Mouse (Mus musculus): ENCODE data around the gene Serpinf1.

Gene Serpinf1

GRCm38 (mm10) chr11:75422013-75422792, at the start of gene Serpinf1:
Gene Serpinf1, minus strand, starts transcription at chr11:75422701.
- DNase-seq (ENCODE audit: extremely low read depth, insufficient read length, low spot score): no peak

DNA sequence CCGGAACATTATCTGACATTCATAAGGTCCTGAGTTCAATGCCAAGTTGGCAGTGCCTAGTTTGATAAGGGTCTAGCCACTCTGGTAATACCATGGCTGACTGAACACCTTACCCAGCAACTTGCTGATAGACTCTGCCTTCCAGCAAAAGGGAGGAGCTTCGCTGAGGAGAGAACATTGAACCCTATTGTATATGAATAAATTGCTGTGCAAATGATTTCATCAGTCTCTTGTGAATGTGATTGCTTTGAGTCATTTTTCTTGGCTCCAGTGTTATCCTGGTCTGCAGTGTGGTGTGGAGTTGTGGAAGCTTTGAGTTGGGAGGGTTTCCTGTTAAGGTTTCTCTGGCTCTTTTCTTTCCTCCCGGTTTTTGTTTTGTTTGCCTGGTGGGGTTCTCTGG, 48.2 kb upstream of the Serpinf1 start:
- DNase-seq (ENCODE audit: extremely low read depth, insufficient read length, low spot score): no peak

- DNase-seq (ENCODE audit: extremely low read depth, insufficient read length, low spot score): no peak
Observed at GRCm38 (mm10) chr11:75469261-75469660, 46.8 kb upstream of the Serpinf1 start.

- DNase-seq (ENCODE audit: extremely low read depth, insufficient read length, low spot score): no peak
Observed at GRCm38 (mm10) chr11:75468410-75468809, 45.9 kb upstream of the Serpinf1 start.

- DNase-seq (ENCODE audit: extremely low read depth, insufficient read length, low spot score): no peak
Observed at GRCm38 (mm10) chr11:75467512-75468215, 45.2 kb upstream of the Serpinf1 start.

- no peak for DNase-seq (ENCODE audit: extremely low read depth, insufficient read length, low spot score)
Observed at GRCm38 (mm10) chr11:75466731-75467505, 44.4 kb upstream of the Serpinf1 start.

GRCm38 (mm10) chr11:75465051-75465450, 42.5 kb upstream of the Serpinf1 start:
- DNase-seq (ENCODE audit: extremely low read depth, insufficient read length, low spot score): no peak

GRCm38 (mm10) chr11:75464417-75464816, 41.9 kb upstream of the Serpinf1 start:
- DNase-seq (ENCODE audit: extremely low read depth, insufficient read length, low spot score): no peak

GRCm38 (mm10) chr11:75463624-75464023, 41.1 kb upstream of the Serpinf1 start:
- no peak for DNase-seq (ENCODE audit: extremely low read depth, insufficient read length, low spot score)

- peak; percentile 95 for DNase-seq (ENCODE audit: extremely low read depth, insufficient read length, low spot score)
Observed at GRCm38 (mm10) chr11:75462865-75463336, 40.4 kb upstream of the Serpinf1 start.

- peak; percentile 93 for DNase-seq (ENCODE audit: extremely low read depth, insufficient read length, low spot score)
Observed at GRCm38 (mm10) chr11:75462253-75462783, 39.8 kb upstream of the Serpinf1 start.

DNA sequence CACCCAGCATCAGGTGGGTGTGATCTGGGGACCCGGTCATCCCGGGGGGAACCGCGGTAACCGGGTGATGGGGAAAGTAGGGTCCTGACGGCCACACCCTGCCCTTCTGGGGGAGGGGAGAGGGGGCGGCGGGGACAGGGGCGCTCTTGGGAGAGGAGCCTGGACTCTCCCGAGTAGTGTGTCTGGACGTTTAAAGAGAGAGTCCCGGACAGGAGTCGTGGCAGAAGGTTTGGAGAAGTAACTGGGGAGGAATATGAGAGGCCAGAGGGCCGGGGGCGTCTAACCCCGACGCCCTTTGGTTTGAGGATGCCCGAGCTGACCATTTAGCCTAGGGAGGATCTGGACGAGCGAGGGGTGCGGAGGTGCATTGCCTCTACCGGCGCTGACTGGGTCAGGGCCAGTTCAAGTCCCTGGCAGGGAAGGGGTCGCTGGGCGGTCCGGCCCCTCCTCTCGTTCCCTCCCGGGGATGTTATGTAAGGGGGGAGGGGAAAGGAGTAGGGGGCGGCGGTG, 39.3 kb upstream of the Serpinf1 start:
- DNase-seq (ENCODE audit: extremely low read depth, insufficient read length, low spot score): no peak

GRCm38 (mm10) chr11:75460844-75461742, 38.6 kb upstream of the Serpinf1 start, which contains the start of gene Tlcd2:
Gene Tlcd2, plus strand, starts transcription at chr11:75461715.
- DNase-seq (ENCODE audit: extremely low read depth, insufficient read length, low spot score): peak; percentile 100

- peak; percentile 79 for DNase-seq (ENCODE audit: extremely low read depth, insufficient read length, low spot score)
Observed at GRCm38 (mm10) chr11:75460103-75460843, 37.8 kb upstream of the Serpinf1 start.

- peak; percentile 48 for DNase-seq (ENCODE audit: extremely low read depth, insufficient read length, low spot score)
Observed at GRCm38 (mm10) chr11:75459751-75460102, 37.2 kb upstream of the Serpinf1 start.

DNA sequence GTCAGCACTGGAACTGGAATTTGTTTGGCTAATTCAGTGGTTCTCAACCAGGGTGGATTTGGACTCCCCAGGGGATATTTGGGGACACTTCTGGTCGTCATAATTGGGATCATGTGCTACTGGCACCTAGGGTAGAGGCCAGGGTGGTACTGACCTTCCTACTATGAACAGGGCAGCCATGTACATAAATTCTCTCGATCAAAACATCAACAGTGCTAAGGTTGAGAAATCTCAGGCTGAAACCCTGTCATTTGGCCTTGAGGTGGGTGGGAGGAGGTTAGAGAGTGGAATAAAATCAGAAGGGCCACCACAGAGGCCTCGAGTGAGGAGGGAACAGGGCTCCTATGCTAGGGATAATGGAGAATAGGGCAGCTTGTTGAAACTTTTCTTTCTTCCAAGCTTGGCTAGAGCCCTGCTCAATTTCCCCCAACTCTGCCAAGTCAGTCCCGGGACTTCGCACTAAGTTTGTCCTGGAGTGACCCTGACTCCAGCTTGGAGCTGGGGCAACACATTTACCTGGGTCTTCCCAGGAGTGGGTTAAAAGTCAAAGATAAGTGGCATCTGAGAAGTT, 36.7 kb upstream of the Serpinf1 start:
- DNase-seq (ENCODE audit: extremely low read depth, insufficient read length, low spot score): no peak

DNA sequence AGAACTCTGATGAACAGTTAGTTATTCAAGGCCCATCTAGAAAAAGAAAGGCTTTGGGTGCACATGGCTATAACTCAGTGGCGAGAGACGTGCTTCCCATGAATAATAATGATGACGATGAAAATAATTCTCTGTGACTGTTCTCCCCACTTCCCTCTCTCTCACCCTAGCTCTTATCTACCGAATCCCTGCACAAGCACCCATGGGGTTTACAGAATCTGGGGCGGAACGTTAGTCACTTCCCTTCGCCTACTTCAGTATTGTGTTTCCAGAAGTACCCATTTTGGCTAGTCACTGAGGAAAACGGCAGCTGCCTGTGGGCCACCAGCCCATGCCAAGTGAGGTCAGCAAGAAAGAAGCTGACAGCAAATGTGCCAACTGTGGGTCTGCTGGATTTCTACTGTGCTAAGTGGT, 36.1 kb upstream of the Serpinf1 start:
- DNase-seq (ENCODE audit: extremely low read depth, insufficient read length, low spot score): peak; percentile 76

GRCm38 (mm10) chr11:75458169-75458568, 35.7 kb upstream of the Serpinf1 start:
- DNase-seq (ENCODE audit: extremely low read depth, insufficient read length, low spot score): peak; percentile 48
